Mouse (Mus musculus) MEL (cell line): ENCODE measurements around the gene Plekha5. TPM values are rescaled to one million over a fixed set of nuclear protein-coding genes. Genes with fewer than 3 reads are reported as not detected.
A peak's percentile ranks its signal among the peaks of the same experiment; 100 is the strongest.

Experiments used
- DNase-seq: peaks from one replicate; pipeline ENCODE4 v3.0.0; 2011; ENCODE audit warnings: low read depth, low spot score
- H3K27ac ChIP-seq: 2 replicates; pipeline ENCODE4 v1.5.1; 2012; ENCODE audit warnings: low read depth, mild to moderate bottlenecking, control low read depth, low read length, moderate library complexity; ENCODE audit not compliant: control insufficient read depth
- H3K27me3 ChIP-seq, 2 experiments: fragments of 150-350 bp in 1 of 2; sonication (generic) in 1 of 2; 2 replicates each; pipeline ENCODE4 v1.6.1; 2012; ENCODE audit warnings: low read length in 2 of 2, mild to moderate bottlenecking in 2 of 2, improper control_type of control experiment in 1 of 2, moderate library complexity in 1 of 2; ENCODE audit not compliant: insufficient read depth in 2 of 2, control insufficient read depth in 1 of 2
- H3K36me3 ChIP-seq, 2 experiments: 2 replicates each; pipeline ENCODE4 v1.6.1; 2012 to 2014; ENCODE audit warnings: low read length in 2 of 2, improper control_type of control experiment in 1 of 2, inconsistent platforms in 1 of 2, mild to moderate bottlenecking in 1 of 2; ENCODE audit not compliant: insufficient read depth in 2 of 2, control insufficient read depth in 1 of 2
- H3K4me1 ChIP-seq, 2 experiments: fragments of 150-350 bp in 1 of 2; sonication (generic) in 1 of 2; 2 replicates each; pipeline ENCODE4 v1.6.1; 2012; ENCODE audit warnings: low read length in 2 of 2, improper control_type of control experiment in 1 of 2, mild to moderate bottlenecking in 1 of 2; ENCODE audit not compliant: insufficient read depth in 2 of 2, control insufficient read depth in 1 of 2
- H3K4me3 ChIP-seq, 2 experiments: fragments of 150-350 bp in 1 of 2; sonication (generic) in 1 of 2; 2 replicates each; pipeline ENCODE4 v1.5.1; 2012; ENCODE audit warnings: low read depth in 2 of 2, low read length in 2 of 2, mild to moderate bottlenecking in 2 of 2, moderate library complexity in 2 of 2, control low read depth in 1 of 2, improper control_type of control experiment in 1 of 2; ENCODE audit not compliant: control insufficient read depth in 1 of 2, insufficient read depth in 1 of 2
- H3K79me2 ChIP-seq: 2 replicates; pipeline ENCODE4 v1.6.1; 2012; ENCODE audit warnings: mild to moderate bottlenecking, low read length, moderate library complexity; ENCODE audit not compliant: control insufficient read depth, poor library complexity, insufficient read depth
- H3K9ac ChIP-seq: 2 replicates; pipeline ENCODE4 v1.6.1; 2012; ENCODE audit warnings: low read depth, mild to moderate bottlenecking, control low read depth, low read length, moderate library complexity; ENCODE audit not compliant: control insufficient read depth, poor library complexity, severe bottlenecking
- H3K9me3 ChIP-seq: fragments of 150-350 bp; sonication (generic); replicated peaks from 2 replicates; pipeline ENCODE4 v1.6.1; 2012; ENCODE audit warnings: mild to moderate bottlenecking, low read length, improper control_type of control experiment, moderate library complexity; ENCODE audit not compliant: insufficient read depth
- CHD2 ChIP-seq: IDR thresholded peaks from 2 replicates; pipeline ENCODE4 v1.6.1; 2011; ENCODE audit warnings: low read length, improper control_type of control experiment
- CTCF ChIP-seq, 3 experiments: IDR thresholded peaks in 2 of 3; conservative IDR thresholded peaks in 1 of 3; 2 replicates each; pipeline ENCODE4 v1.5.1; 2011 to 2012; ENCODE audit warnings: low read length in 3 of 3, low read depth in 2 of 3, mild to moderate bottlenecking in 2 of 3, improper control_type of control experiment in 1 of 3, inconsistent platforms in 1 of 3, mixed read lengths in 1 of 3, moderate library complexity in 1 of 3; ENCODE audit not compliant: control insufficient read depth in 1 of 3, insufficient read depth in 1 of 3, poor library complexity in 1 of 3, severe bottlenecking in 1 of 3
- E2F4 ChIP-seq: IDR thresholded peaks from 2 replicates; pipeline ENCODE4 v1.6.1; 2011; ENCODE audit warnings: low read depth, low read length, improper control_type of control experiment, borderline replicate concordance
- JUND ChIP-seq: IDR thresholded peaks from 2 replicates; pipeline ENCODE4 v1.6.1; 2011; ENCODE audit warnings: low read depth, mild to moderate bottlenecking, improper control_type of control experiment, low read length
- MAFK ChIP-seq: IDR thresholded peaks from 2 replicates; pipeline ENCODE4 v1.6.1; 2011; ENCODE audit warnings: low read depth, mild to moderate bottlenecking, low read length, improper control_type of control experiment, borderline replicate concordance
- MAZ ChIP-seq: IDR thresholded peaks from 2 replicates; pipeline ENCODE4 v1.6.1; 2012; ENCODE audit warnings: low read depth, mild to moderate bottlenecking, inconsistent platforms, low read length, improper control_type of control experiment
- MXI1 ChIP-seq: IDR thresholded peaks from 2 replicates; pipeline ENCODE4 v1.6.1; 2011; ENCODE audit warnings: mild to moderate bottlenecking, low read depth, low read length, improper control_type of control experiment
- MYB ChIP-seq: IDR thresholded peaks from 2 replicates; pipeline ENCODE4 v1.6.1; 2011; ENCODE audit warnings: mild to moderate bottlenecking, low read depth, low read length, improper control_type of control experiment
- NELFE ChIP-seq: IDR thresholded peaks from 2 replicates; pipeline ENCODE4 v1.6.1; 2011; ENCODE audit warnings: low read depth, low read length, improper control_type of control experiment
- POLR2A ChIP-seq, 2 experiments: IDR thresholded peaks; 2 replicates each; pipeline ENCODE4 v1.6.1; 2011 to 2012; ENCODE audit warnings: low read length in 2 of 2, mild to moderate bottlenecking in 2 of 2, control low read depth in 1 of 2, improper control_type of control experiment in 1 of 2, low read depth in 1 of 2, moderate library complexity in 1 of 2; ENCODE audit not compliant: control insufficient read depth in 1 of 2, insufficient read depth in 1 of 2, poor library complexity in 1 of 2
- RAD21 ChIP-seq: IDR thresholded peaks from 2 replicates; pipeline ENCODE4 v1.6.1; 2011; ENCODE audit warnings: mild to moderate bottlenecking, low read depth, low read length, improper control_type of control experiment
- SIN3A ChIP-seq: IDR thresholded peaks from 2 replicates; pipeline ENCODE4 v1.6.1; 2012; ENCODE audit warnings: low read length, improper control_type of control experiment, inconsistent platforms
- SMC3 ChIP-seq: IDR thresholded peaks from 2 replicates; pipeline ENCODE4 v1.6.1; 2011; ENCODE audit warnings: low read depth, low read length, improper control_type of control experiment
- TCF12 ChIP-seq: IDR thresholded peaks from 2 replicates; pipeline ENCODE4 v1.6.1; 2014; ENCODE audit warnings: low read depth, mild to moderate bottlenecking, inconsistent platforms, low read length, improper control_type of control experiment, moderate library complexity
- ZC3H11A ChIP-seq: IDR thresholded peaks from 2 replicates; pipeline ENCODE4 v1.6.1; 2012; ENCODE audit warnings: low read depth, mild to moderate bottlenecking, inconsistent platforms, low read length, improper control_type of control experiment
- ZKSCAN1 ChIP-seq: IDR thresholded peaks from 2 replicates; pipeline ENCODE4 v1.6.1; 2012; ENCODE audit warnings: low read depth, mild to moderate bottlenecking, inconsistent platforms, low read length, improper control_type of control experiment, moderate library complexity
- ZMIZ1 ChIP-seq: IDR thresholded peaks from 2 replicates; pipeline ENCODE4 v1.6.1; 2012; ENCODE audit warnings: low read depth, mild to moderate bottlenecking, inconsistent platforms, low read length, improper control_type of control experiment, moderate library complexity
- polyA plus RNA-seq, 2 experiments: library from polyadenylated mRNA; stranded (reverse) in 1 of 2; unstranded in 1 of 2; fragments of >175 nt in 1 of 2; fragments of >200 nt in 1 of 2; gene quantifications; 2 replicates each; pipeline versions ENCODE4 v1.2.1 to v1.2.4; 2012; ENCODE audit warnings: low replicate concordance in 2 of 2, low read depth in 1 of 2; ENCODE audit not compliant: insufficient read length in 2 of 2, insufficient read depth in 1 of 2, missing spikeins in 1 of 2
- total RNA-seq: library from RNA; depleted of rRNA; stranded (reverse); fragments of 300-350 nt; gene quantifications from 2 replicates; pipeline ENCODE4 v1.2.3, GENCODE M21; 2012

Plekha5 gene
- total and polyA plus RNA-seq, 3 experiments, result 0.24 to 0.35 TPM; not detected in 1

DNA sequence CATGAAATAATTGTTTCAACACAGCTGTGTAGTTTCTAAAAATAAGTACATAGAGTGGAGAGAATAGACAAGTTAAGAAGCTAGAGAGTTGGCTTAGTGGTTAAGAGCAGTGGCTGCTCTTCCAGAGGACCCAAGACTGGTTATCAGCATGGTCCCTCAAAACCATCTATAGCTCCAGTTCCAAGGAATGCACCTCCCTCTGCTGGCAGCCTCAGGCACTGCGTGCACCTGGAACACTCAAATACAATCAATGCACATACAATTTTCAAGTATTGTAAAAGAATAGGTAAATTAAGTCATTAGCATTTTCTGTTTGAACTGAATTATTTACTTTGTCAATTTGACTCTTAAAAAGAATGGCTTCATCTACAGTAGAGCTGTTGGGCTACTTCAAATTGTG lies 93.3 kb downstream of the Plekha5 start:
- TF ChIP-seq CTCF (IDR thresholded peaks at IDR 0.05 in 2 of 3, conservative IDR thresholded peaks at IDR 0.05 in 1 of 3; ENCODE audit: control insufficient read depth in 1 of 3, insufficient read depth in 1 of 3, low read depth in 2 of 3, low read length in 3 of 3, poor library complexity in 1 of 3, severe bottlenecking in 1 of 3), result peak; percentile 34 to 56 (median 54)
- TF ChIP-seq MXI1, result no peak
- peak; percentile 45 for TF ChIP-seq RAD21
- TF ChIP-seq SMC3, result peak; percentile 59
- no peak for TF ChIP-seq E2F4
- TF ChIP-seq ZC3H11A, result no peak; the same call in 1 of the 2 replicates
- no peaks in the 10 kb centered on the region for H3K27me3 ChIP-seq
- no peaks in the 10 kb centered on the region for H3K4me1 ChIP-seq
- H3K4me3 ChIP-seq, result no peak overlapping the region
- H3K27ac ChIP-seq, result no peak overlapping the region
- H3K9me3 ChIP-seq, result no peaks in the 10 kb centered on the region
- H3K79me2 ChIP-seq, result no peaks in the 10 kb centered on the region
- peak; percentile 18 for DNase-seq
- no peaks in the 10 kb centered on the region for H3K36me3 ChIP-seq
- no peak overlapping the region for H3K9ac ChIP-seq

- no peaks in the 10 kb centered on the region for H3K79me2 ChIP-seq
- no peak overlapping the region for H3K4me3 ChIP-seq
- no peaks in the 10 kb centered on the region for H3K9me3 ChIP-seq
- no peak overlapping the region for H3K9ac ChIP-seq
- H3K27ac ChIP-seq, result no peak overlapping the region
- H3K4me1 ChIP-seq, result no peaks in the 10 kb centered on the region
- H3K36me3 ChIP-seq, result no peaks in the 10 kb centered on the region
- H3K27me3 ChIP-seq, result no peaks in the 10 kb centered on the region
- TF ChIP-seq NELFE, result no peak
- no peak for TF ChIP-seq MAFK
- TF ChIP-seq E2F4, result no peak
- no peak for TF ChIP-seq ZKSCAN1
- TF ChIP-seq POLR2A (IDR thresholded peaks at IDR 0.05; ENCODE audit: control insufficient read depth in 1 of 2, insufficient read depth in 1 of 2, low read depth in 1 of 2, low read length in 2 of 2, poor library complexity in 1 of 2), result no peak
- no peak for TF ChIP-seq SIN3A
- TF ChIP-seq CHD2, result no peak
- TF ChIP-seq ZMIZ1, result no peak
- no peak for TF ChIP-seq MAZ
- TF ChIP-seq MYB, result no peak
- TF ChIP-seq TCF12, result no peak
- TF ChIP-seq JUND, result no peak
- TF ChIP-seq, all 39 proteins: peak for 0
- no peak for DNase-seq
Observed at GRCm38 (mm10) chr6:140519019-140519418, 95.2 kb downstream of the Plekha5 start.
